Mouse (Mus musculus) G1E (cell line): ENCODE measurements around the gene Hsd11b1. TPM values are rescaled to one million over a fixed set of nuclear protein-coding genes. Genes with fewer than 3 reads are reported as not detected.

ENCODE experiments used
- ATAC-seq: 2 replicates; pipeline ENCODE4 v1.8.0; 2016; ENCODE audit warnings: mild to moderate bottlenecking; ENCODE audit not compliant: insufficient number of reproducible peaks, poor library complexity, low FRiP score, severe bottlenecking; ENCODE audit errors: extremely low read depth
- DNase-seq: peaks from one replicate; pipeline ENCODE4 v3.0.0; 2012; ENCODE audit warnings: low spot score
- H3K27me3 ChIP-seq: 2 replicates; pipeline ENCODE4 v1.6.1; 2012; ENCODE audit warnings: mild to moderate bottlenecking, low read length, inconsistent platforms; ENCODE audit not compliant: insufficient read depth
- H3K36me3 ChIP-seq: replicated peaks from 2 replicates; pipeline ENCODE3; 2012; ENCODE audit warnings: mild to moderate bottlenecking, inconsistent platforms
- H3K4me1 ChIP-seq: 2 replicates; pipeline ENCODE4 v1.6.1; 2012; ENCODE audit warnings: low read depth, low read length, inconsistent platforms, mixed read lengths; ENCODE audit not compliant: insufficient read depth
- H3K4me3 ChIP-seq: 2 replicates; pipeline ENCODE4 v1.5.1; 2012; ENCODE audit warnings: low read depth, mild to moderate bottlenecking, inconsistent platforms, low read length, moderate library complexity, mixed read lengths
- H3K9me3 ChIP-seq: replicated peaks from 2 replicates; pipeline ENCODE4 v1.6.1; 2012; ENCODE audit warnings: inconsistent platforms
- CTCF ChIP-seq: IDR thresholded peaks from 2 replicates; pipeline ENCODE4 v1.5.1; 2012; ENCODE audit warnings: low read depth, low read length, inconsistent platforms, mixed read lengths
- GATA1 ChIP-seq: IDR thresholded peaks from 2 replicates; pipeline ENCODE4 v1.6.1; 2012; ENCODE audit warnings: borderline replicate concordance, low read length, inconsistent platforms, mixed read lengths
- GATA2 ChIP-seq: IDR thresholded peaks from 2 replicates; pipeline ENCODE4 v1.6.1; 2012; ENCODE audit warnings: low read depth, low read length, inconsistent platforms, borderline replicate concordance
- POLR2AphosphoS5 ChIP-seq: IDR thresholded peaks from 2 replicates; pipeline ENCODE4 v1.6.1; 2012; ENCODE audit warnings: low read depth, low read length, inconsistent platforms; ENCODE audit not compliant: insufficient replicate concordance
- TAL1 ChIP-seq: conservative IDR thresholded peaks from 2 replicates; pipeline ENCODE4 v1.6.1; 2012; ENCODE audit warnings: low read depth, low read length, inconsistent platforms, mixed read lengths
- polyA plus RNA-seq: library from polyadenylated mRNA; stranded (reverse); fragments of >175 nt; gene quantifications from 2 replicates; pipeline ENCODE4 v1.2.3, GENCODE M21; 2012
- total RNA-seq, 2 experiments: library from RNA; stranded (forward) in 1 of 2; stranded (reverse) in 1 of 2; fragments of 200-1000 nt in 1 of 2; fragments of >200 nt in 1 of 2; fragmentation: Nextera tagmentation in 1 of 2; gene quantifications; 2 replicates each; pipeline ENCODE4 v1.2.3; 2014 to 2017

The Hsd11b1 gene
- total and polyA plus RNA-seq, 3 experiments: 0.27 TPM; not detected in 2

- Histone ChIP-seq H3K27me3 (peaks cover 5% of the 10 kb centered on the region), H3K9me3 (no peaks in the 10 kb centered on the region), H3K36me3 (no peaks in the 10 kb centered on the region), H3K4me3 (no peak overlapping the region), H3K4me1 (0 out of 2 replicates have a peak, but pooled peaks cover 2% of the 10 kb centered on the region)
- ATAC-seq: no peak
- no peak for DNase-seq
- TF ChIP-seq CTCF (no peak), GATA1 (no peak), GATA2 (no peak), POLR2AphosphoS5 (no peak), TAL1 (no peak)
These were observed 69.3 kb downstream of the Hsd11b1 start for GRCm38 (mm10) chr1:193194416-193195140.

- H3K27me3 ChIP-seq: peaks cover 10% of the 10 kb centered on the region
- ATAC-seq (no peak), DNase-seq (no peak)
- H3K4me3 ChIP-seq: no peak overlapping the region
- no peak for TF ChIP-seq POLR2AphosphoS5
- no peak for TF ChIP-seq GATA2
- no peak for TF ChIP-seq CTCF
- no peak for TF ChIP-seq TAL1
- no peak for TF ChIP-seq GATA1
- peaks cover under 1% of the 10 kb centered on the region for H3K36me3 ChIP-seq
- H3K9me3 ChIP-seq: no peaks in the 10 kb centered on the region
- H3K4me1 ChIP-seq: no peaks in the 10 kb centered on the region
These were observed 72.1 kb downstream of the Hsd11b1 start for GRCm38 (mm10) chr1:193191675-193192283.

GRCm38 (mm10) chr1:193189771-193190170 is 74.1 kb downstream of the Hsd11b1 start:
- Histone ChIP-seq H3K27me3 (peaks cover 10% of the 10 kb centered on the region), H3K4me1 (no peaks in the 10 kb centered on the region), H3K4me3 (no peak overlapping the region), H3K36me3 (peaks cover 2% of the 10 kb centered on the region), H3K9me3 (no peaks in the 10 kb centered on the region)
- no peak for DNase-seq
- TF ChIP-seq GATA2: no peak
- TF ChIP-seq POLR2AphosphoS5: no peak
- TF ChIP-seq GATA1: no peak
- no peak for TF ChIP-seq TAL1
- no peak for TF ChIP-seq CTCF
- ATAC-seq: no peak

GRCm38 (mm10) chr1:193189151-193189621 is 74.7 kb downstream of the Hsd11b1 start:
- Histone ChIP-seq H3K27me3 (peaks cover 16% of the 10 kb centered on the region), H3K36me3 (peaks cover 2% of the 10 kb centered on the region), H3K4me3 (no peak overlapping the region), H3K9me3 (no peaks in the 10 kb centered on the region), H3K4me1 (no peaks in the 10 kb centered on the region)
- no peak for TF ChIP-seq CTCF
- no peak for TF ChIP-seq GATA1
- TF ChIP-seq TAL1: no peak
- no peak for ATAC-seq
- no peak for DNase-seq

GRCm38 (mm10) chr1:193188257-193188656 is 75.6 kb downstream of the Hsd11b1 start:
- no peaks in the 10 kb centered on the region for H3K4me1 ChIP-seq
- no peak for DNase-seq
- H3K36me3 ChIP-seq: peaks cover 2% of the 10 kb centered on the region
- no peak for ATAC-seq
- H3K9me3 ChIP-seq: no peaks in the 10 kb centered on the region
- H3K4me3 ChIP-seq: no peak overlapping the region
- peaks cover 18% of the 10 kb centered on the region for H3K27me3 ChIP-seq
- TF ChIP-seq GATA2 (no peak), TAL1 (no peak), GATA1 (no peak), CTCF (no peak), POLR2AphosphoS5 (no peak)

GRCm38 (mm10) chr1:193181104-193181503 is 82.8 kb downstream of the Hsd11b1 start:
- H3K4me1 ChIP-seq: 0 out of 2 replicates have a peak, but pooled peaks cover 5% of the 10 kb centered on the region
- TF ChIP-seq CTCF (no peak), GATA1 (no peak), TAL1 (no peak), GATA2 (no peak)
- ATAC-seq (no peak), DNase-seq (no peak)
- no peaks in the 10 kb centered on the region for H3K9me3 ChIP-seq
- H3K36me3 ChIP-seq: peaks cover 13% of the 10 kb centered on the region
- no peak overlapping the region for H3K4me3 ChIP-seq
- H3K27me3 ChIP-seq: peaks cover 13% of the 10 kb centered on the region
